Mouse (Mus musculus) bone marrow macrophage, adult 2 months (primary cell): ENCODE data around the gene Atg10.

Source experiments
- CTCF ChIP-seq: IDR thresholded peaks from 2 replicates; pipeline ENCODE4 v1.5.1; 2012; ENCODE audit warnings: low read depth, mild to moderate bottlenecking, low read length, moderate library complexity
- POLR2A ChIP-seq: IDR thresholded peaks from 2 replicates; pipeline ENCODE4 v1.6.1; 2012; ENCODE audit warnings: mild to moderate bottlenecking, low read depth, low read length, borderline replicate concordance

- TF ChIP-seq CTCF (no peak), POLR2A (no peak)
These were observed 253.3 kb downstream of the Atg10 start for GRCm38 (mm10) chr13:90970259-90971017.
